Mouse (Mus musculus) granulocyte monocyte progenitor cell, adult 5-6 weeks (primary cell): Measurements from ENCODE around the gene Taf6. TPM values are rescaled to one million over a fixed set of nuclear protein-coding genes. Genes with fewer than 3 reads are reported as not detected.

ENCODE experiments used
- ATAC-seq: replicated peaks from 2 replicates; pipeline ENCODE4 v1.8.0; 2016; ENCODE audit warnings: mild to moderate bottlenecking, moderate TSS enrichment, inconsistent platforms; ENCODE audit not compliant: poor library complexity, severe bottlenecking
- total RNA-seq, 2 experiments: library from RNA; stranded (forward) in 1 of 2; stranded (reverse) in 1 of 2; fragments of 200-712, 200-1000 nt in 1 of 2; fragments of >200 nt in 1 of 2; fragmentation: Nextera tagmentation in 1 of 2; gene quantifications; 2 replicates each; pipeline ENCODE4 v1.2.3; 2014 to 2017

The Taf6 gene
- total RNA-seq, 2 experiments from 2014 or later, result 46.2 to 46.9 TPM

GRCm38 (mm10) chr5:138173217-138173616, 14.0 kb downstream of the Taf6 start:
- ATAC-seq, result peak; percentile 13

- ATAC-seq, result peak; percentile 69
These were observed 15.4 kb downstream of the Taf6 start, which contains the start of the genes Ap4m1 and Mcm7 for GRCm38 (mm10) chr5:138171695-138172491. TSS of gene Ap4m1 (plus strand) at chr5:138172002. TSS of gene Mcm7 (minus strand) at chr5:138172422.

- ATAC-seq, result peak; percentile 64
These were observed 16.2 kb downstream of the Taf6 start for GRCm38 (mm10) chr5:138170936-138171561.

- ATAC-seq, result no peak
These were observed 21.7 kb downstream of the Taf6 start for GRCm38 (mm10) chr5:138165594-138165993.

- ATAC-seq, result no peak
These were observed 23.6 kb downstream of the Taf6 start for GRCm38 (mm10) chr5:138163610-138164009.

- ATAC-seq, result no peak
These were observed 24.2 kb downstream of the Taf6 start for GRCm38 (mm10) chr5:138163046-138163445.

GRCm38 (mm10) chr5:138160842-138161665, 26.2 kb downstream of the Taf6 start, which contains the start of gene Cops6:
TSS of gene Cops6 (plus strand) at chr5:138161071.
- ATAC-seq, result peak; percentile 95

- ATAC-seq, result no peak
These were observed 27.0 kb downstream of the Taf6 start for GRCm38 (mm10) chr5:138160224-138160762.

GRCm38 (mm10) chr5:138155443-138155976, 31.7 kb downstream of the Taf6 start, which contains the start of gene Zfp113:
TSS of gene Zfp113 (minus strand) at chr5:138155744.
- peak; percentile 96 for ATAC-seq

GRCm38 (mm10) chr5:138154390-138154789, 32.9 kb downstream of the Taf6 start:
- ATAC-seq, result no peak

- ATAC-seq, result peak; percentile 76
These were observed 48.7 kb downstream of the Taf6 start for GRCm38 (mm10) chr5:138138585-138138984.

- ATAC-seq, result peak; percentile 83
These were observed 49.2 kb downstream of the Taf6 start for GRCm38 (mm10) chr5:138137935-138138549.

- ATAC-seq, result no peak
These were observed 50.0 kb downstream of the Taf6 start for GRCm38 (mm10) chr5:138137257-138137656.

- ATAC-seq, result no peak
These were observed 54.7 kb downstream of the Taf6 start for GRCm38 (mm10) chr5:138132425-138133064.

Other genes with a start within 250 kb of the Taf6 start
- not detected in 2 replicates for gene Gjc3, start 224.4 kb downstream of the Taf6 start, total RNA-seq (2014; fragmentation: Nextera tagmentation)
- not detected in 2 replicates for gene Gjc3, start 224.4 kb downstream of the Taf6 start, total RNA-seq (2017)
- gene Azgp1, start 205.9 kb downstream of the Taf6 start, total RNA-seq (2014; fragmentation: Nextera tagmentation), result not detected in 2 replicates
- not detected in 2 replicates for gene Azgp1, start 205.9 kb downstream of the Taf6 start, total RNA-seq (2017)
- gene Smok3a, start 166.2 kb downstream of the Taf6 start, total RNA-seq (2014; fragmentation: Nextera tagmentation), result not detected in 2 replicates
- gene Smok3a, start 166.2 kb downstream of the Taf6 start, total RNA-seq (2017), result not detected in 2 replicates
- not detected in 2 replicates for gene Smok3b, start 166.0 kb downstream of the Taf6 start, total RNA-seq (2014; fragmentation: Nextera tagmentation)
- gene Smok3b, start 166.0 kb downstream of the Taf6 start, total RNA-seq (2017), result not detected in 2 replicates
- gene Smok3c, start 134.3 kb downstream of the Taf6 start, total RNA-seq (2014; fragmentation: Nextera tagmentation), result not detected in 2 replicates
- not detected in 2 replicates for gene Smok3c, start 134.3 kb downstream of the Taf6 start, total RNA-seq (2017)
- gene Zkscan1, start 102.4 kb downstream of the Taf6 start, total RNA-seq (2014; fragmentation: Nextera tagmentation), result 21.5 and 26.8 TPM in 2 replicates
- gene Zkscan1, start 102.4 kb downstream of the Taf6 start, total RNA-seq (2017), result 19.2 and 25.8 TPM in 2 replicates
- gene Zscan21, start 70.5 kb downstream of the Taf6 start, total RNA-seq (2014; fragmentation: Nextera tagmentation), result 10.9 and 16.6 TPM in 2 replicates
- gene Zscan21, start 70.5 kb downstream of the Taf6 start, total RNA-seq (2017), result 10.9 and 14.8 TPM in 2 replicates
- 7.9 and 11.2 TPM in 2 replicates for gene Zfp113, start 31.7 kb downstream of the Taf6 start, total RNA-seq (2014; fragmentation: Nextera tagmentation)
- gene Zfp113, start 31.7 kb downstream of the Taf6 start, total RNA-seq (2017), result 5.8 and 6.0 TPM in 2 replicates
- 94.6 and 117 TPM in 2 replicates for gene Cops6, start 26.4 kb downstream of the Taf6 start, total RNA-seq (2014; fragmentation: Nextera tagmentation)
- gene Cops6, start 26.4 kb downstream of the Taf6 start, total RNA-seq (2017), result 39.6 and 41.6 TPM in 2 replicates
- 33.9 and 43.1 TPM in 2 replicates for gene Ap4m1, start 15.4 kb downstream of the Taf6 start, total RNA-seq (2014; fragmentation: Nextera tagmentation)
- gene Ap4m1, start 15.4 kb downstream of the Taf6 start, total RNA-seq (2017), result 34.8 and 41.5 TPM in 2 replicates
- gene Mcm7, start 15.0 kb downstream of the Taf6 start, total RNA-seq (2014; fragmentation: Nextera tagmentation), result 291 and 311 TPM in 2 replicates
- 490 and 580 TPM in 2 replicates for gene Mcm7, start 15.0 kb downstream of the Taf6 start, total RNA-seq (2017)
- 26.5 and 36.2 TPM in 2 replicates for gene Cnpy4, start within 50 bp of the Taf6 start, total RNA-seq (2014; fragmentation: Nextera tagmentation)
- gene Cnpy4, start within 50 bp of the Taf6 start, total RNA-seq (2017), result 50.9 and 52.5 TPM in 2 replicates
- 7.8 and 10.6 TPM in 2 replicates for gene Mblac1, start 6.9 kb upstream of the Taf6 start, total RNA-seq (2014; fragmentation: Nextera tagmentation)
- gene Mblac1, start 6.9 kb upstream of the Taf6 start, total RNA-seq (2017), result 8.8 and 12.4 TPM in 2 replicates
- gene Nxpe5, start 38.4 kb upstream of the Taf6 start, total RNA-seq (2014; fragmentation: Nextera tagmentation), result 2.3 and 4.3 TPM in 2 replicates
- gene Nxpe5, start 38.4 kb upstream of the Taf6 start, total RNA-seq (2017), result 1.8 and 2.8 TPM in 2 replicates
- gene Lamtor4, start 68.0 kb upstream of the Taf6 start, total RNA-seq (2014; fragmentation: Nextera tagmentation), result 132 and 143 TPM in 2 replicates
- gene Lamtor4, start 68.0 kb upstream of the Taf6 start, total RNA-seq (2017), result 80.9 and 86.9 TPM in 2 replicates
- 66.1 and 68.2 TPM in 2 replicates for gene BC037034, start 76.6 kb upstream of the Taf6 start, total RNA-seq (2014; fragmentation: Nextera tagmentation)
- gene BC037034, start 76.6 kb upstream of the Taf6 start, total RNA-seq (2017), result 37.8 and 50.5 TPM in 2 replicates
- gene Gal3st4, start 85.4 kb upstream of the Taf6 start, total RNA-seq (2014; fragmentation: Nextera tagmentation), result not detected in 2 replicates
- gene Gal3st4, start 85.4 kb upstream of the Taf6 start, total RNA-seq (2017), result 1.5 TPM in 1 of 2 replicates, not detected in the other
- not detected in 2 replicates for gene Gm43720, start 92.5 kb upstream of the Taf6 start, total RNA-seq (2014; fragmentation: Nextera tagmentation)
- gene Gm43720, start 92.5 kb upstream of the Taf6 start, total RNA-seq (2017), result 0.05 TPM in 1 of 2 replicates, not detected in the other
- gene Gpc2, start 92.6 kb upstream of the Taf6 start, total RNA-seq (2014; fragmentation: Nextera tagmentation), result 4.2 and 7.9 TPM in 2 replicates
- gene Gpc2, start 92.6 kb upstream of the Taf6 start, total RNA-seq (2017), result 2.9 and 3.9 TPM in 2 replicates
- 11.7 and 19.4 TPM in 2 replicates for gene Stag3, start 92.8 kb upstream of the Taf6 start, total RNA-seq (2014; fragmentation: Nextera tagmentation)
- 7.6 and 17.4 TPM in 2 replicates for gene Stag3, start 92.8 kb upstream of the Taf6 start, total RNA-seq (2017)
- not detected in 2 replicates for gene Pvrig, start 154.5 kb upstream of the Taf6 start, total RNA-seq (2014; fragmentation: Nextera tagmentation)
- gene Pvrig, start 154.5 kb upstream of the Taf6 start, total RNA-seq (2017), result not detected in 2 replicates